Mouse (Mus musculus) lung, postnatal 0 days (tissue): ENCODE results near the gene Khdrbs2. TPM values are rescaled to one million over a fixed set of nuclear protein-coding genes. Genes with fewer than 3 reads are reported as not detected.

Experiments used
- ATAC-seq: fragments of 200-750 bp; cut with Nextera tagmentation; 2 replicates; pipeline ENCODE4 v1.8.0; 2017; ENCODE audit warnings: moderate library complexity
- DNase-seq: peaks from one replicate; pipeline ENCODE4 v3.0.0-alpha.2; 2016; ENCODE audit warnings: low spot score
- H3K27ac ChIP-seq: fragments of 300-500 bp; sonication (generic); 2 replicates; pipeline ENCODE4 v1.5.1; 2014; ENCODE audit warnings: antibody characterized with exemption, mild to moderate bottlenecking, low read length, mixed read lengths
- H3K27me3 ChIP-seq: fragments of 300-500 bp; sonication (generic); replicated peaks from 2 replicates; pipeline ENCODE4 v1.6.1; 2014; ENCODE audit warnings: low read length, mixed read lengths; ENCODE audit not compliant: insufficient read depth
- H3K36me3 ChIP-seq: fragments of 300-500 bp; sonication (generic); 2 replicates; pipeline ENCODE4 v1.6.1; 2014; ENCODE audit warnings: low read length, mixed read lengths; ENCODE audit not compliant: insufficient read depth
- H3K4me1 ChIP-seq: fragments of 300-500 bp; sonication (generic); 2 replicates; pipeline ENCODE4 v1.6.1; 2014; ENCODE audit warnings: antibody characterized with exemption, low read depth, low read length, mixed read lengths; ENCODE audit not compliant: insufficient read depth
- H3K4me2 ChIP-seq: fragments of 300-500 bp; sonication (generic); replicated peaks from 2 replicates; pipeline ENCODE4 v1.6.1; 2014; ENCODE audit warnings: low read depth, mild to moderate bottlenecking, low read length, moderate library complexity, mixed read lengths
- H3K4me3 ChIP-seq: fragments of 300-500 bp; sonication (generic); 2 replicates; pipeline ENCODE4 v1.5.1; 2014; ENCODE audit warnings: low read depth, low read length
- H3K9ac ChIP-seq: fragments of 300-500 bp; sonication (generic); replicated peaks from 2 replicates; pipeline ENCODE4 v1.6.1; 2014; ENCODE audit warnings: low read depth, mild to moderate bottlenecking
- H3K9me3 ChIP-seq: fragments of 300-500 bp; sonication (generic); 2 replicates; pipeline ENCODE4 v1.6.1; 2016; ENCODE audit warnings: low read length, mixed read lengths
- CTCF ChIP-seq: IDR thresholded peaks from 2 replicates; pipeline ENCODE4 v1.5.1; 2016; ENCODE audit warnings: antibody characterized with exemption, mild to moderate bottlenecking
- EP300 ChIP-seq: IDR thresholded peaks from 2 replicates; pipeline ENCODE4 v1.6.1; 2016; ENCODE audit warnings: antibody characterized with exemption, mild to moderate bottlenecking, control low read depth
- WGBS: fragments of 180-500 bp; shearing (Covaris S2); extraction: QIAGEN DNeasy Blood & Tissue Kit; methylation state at CpG from one replicate; pipeline ENCODE4 v1.1.7; 2014; 5-methylcytosine and 5-hydroxymethylcytosine counted together
- polyA plus RNA-seq: library from polyadenylated mRNA; unstranded; fragments of >200 nt; fragmentation: Nextera tagmentation; extraction: Ambion mirVana; gene quantifications from 2 replicates; pipeline ENCODE4 v1.2.1, GENCODE M21; 2015

Gene Khdrbs2
- polyA plus RNA-seq, 1 experiment from 2014 or later, result 0.12 TPM

GRCm38 (mm10) chr1:32632415-32633354 lies 460.2 kb downstream of the Khdrbs2 start:
- H3K9me3 ChIP-seq, result no peaks in the 10 kb centered on the region
- no peak overlapping the region for H3K4me3 ChIP-seq
- DNase-seq (no peak), ATAC-seq (no peak)
- H3K27ac ChIP-seq, result no peak overlapping the region
- H3K27me3 ChIP-seq, result no peaks in the 10 kb centered on the region
- H3K9ac ChIP-seq, result no peak overlapping the region
- TF ChIP-seq CTCF (no peak), EP300 (no peak)
- WGBS, result 76% methylated on average over 5 of the region's 5 CpGs
- no peaks in the 10 kb centered on the region for H3K36me3 ChIP-seq
- H3K4me2 ChIP-seq, result no peak overlapping the region
- H3K4me1 ChIP-seq, result no peaks in the 10 kb centered on the region

GRCm38 (mm10) chr1:32633404-32633803 lies 460.9 kb downstream of the Khdrbs2 start:
- H3K36me3 ChIP-seq, result no peaks in the 10 kb centered on the region
- no peaks in the 10 kb centered on the region for H3K4me1 ChIP-seq
- no peak overlapping the region for H3K4me2 ChIP-seq
- 85% methylated on average over 4 of the region's 4 CpGs for WGBS
- TF ChIP-seq CTCF, result no peak
- no peak for TF ChIP-seq EP300
- H3K9ac ChIP-seq, result no peak overlapping the region
- H3K27me3 ChIP-seq, result no peaks in the 10 kb centered on the region
- no peaks in the 10 kb centered on the region for H3K9me3 ChIP-seq
- no peak for ATAC-seq
- H3K27ac ChIP-seq, result no peak overlapping the region
- H3K4me3 ChIP-seq, result no peak overlapping the region
- DNase-seq, result no peak

GRCm38 (mm10) chr1:32639118-32639517 lies 466.6 kb downstream of the Khdrbs2 start:
- H3K9ac ChIP-seq, result no peak overlapping the region
- ATAC-seq (no peak), DNase-seq (no peak)
- H3K9me3 ChIP-seq, result no peaks in the 10 kb centered on the region
- WGBS, result 82% methylated on average over 5 of the region's 5 CpGs
- TF ChIP-seq EP300 (no peak), CTCF (no peak)
- H3K36me3 ChIP-seq, result no peaks in the 10 kb centered on the region
- no peak overlapping the region for H3K27ac ChIP-seq
- H3K4me1 ChIP-seq, result no peaks in the 10 kb centered on the region
- H3K4me2 ChIP-seq, result no peak overlapping the region
- H3K27me3 ChIP-seq, result no peaks in the 10 kb centered on the region
- no peak overlapping the region for H3K4me3 ChIP-seq

DNA sequence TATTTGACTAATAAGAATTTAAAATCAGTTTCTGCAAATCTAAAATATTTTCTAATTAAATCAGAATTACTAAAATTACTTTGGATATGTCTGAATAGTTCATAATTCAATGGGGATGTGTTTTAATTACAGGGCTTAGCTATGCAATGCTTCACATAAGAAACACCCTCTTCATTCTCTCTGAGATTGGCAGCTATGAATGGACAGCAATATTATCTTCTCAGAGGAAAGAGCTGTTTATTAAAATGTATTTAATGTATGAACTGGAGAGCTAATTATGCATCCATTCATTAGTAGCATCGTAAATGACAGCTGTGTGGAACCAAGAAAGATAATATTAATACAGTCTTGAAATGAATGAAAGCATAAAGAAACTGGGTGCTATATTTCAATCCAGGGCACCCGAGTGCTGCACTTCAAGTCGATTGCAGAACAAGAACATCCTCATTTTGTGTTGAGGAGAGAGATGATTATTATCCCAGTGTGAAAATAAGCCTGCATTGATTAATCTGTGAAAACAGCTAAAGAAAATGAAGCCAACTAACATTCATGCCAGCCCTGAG lies 477.2 kb downstream of the Khdrbs2 start:
- TF ChIP-seq CTCF (no peak), EP300 (no peak)
- Histone ChIP-seq H3K27ac (no peak overlapping the region), H3K4me1 (no peaks in the 10 kb centered on the region), H3K4me2 (no peak overlapping the region), H3K4me3 (no peak overlapping the region), H3K27me3 (no peaks in the 10 kb centered on the region), H3K36me3 (no peaks in the 10 kb centered on the region), H3K9me3 (no peaks in the 10 kb centered on the region), H3K9ac (no peak overlapping the region)
- DNase-seq, result no peak
- ATAC-seq, result no peak
- 71% methylated on average over 3 of the region's 3 CpGs for WGBS

DNA sequence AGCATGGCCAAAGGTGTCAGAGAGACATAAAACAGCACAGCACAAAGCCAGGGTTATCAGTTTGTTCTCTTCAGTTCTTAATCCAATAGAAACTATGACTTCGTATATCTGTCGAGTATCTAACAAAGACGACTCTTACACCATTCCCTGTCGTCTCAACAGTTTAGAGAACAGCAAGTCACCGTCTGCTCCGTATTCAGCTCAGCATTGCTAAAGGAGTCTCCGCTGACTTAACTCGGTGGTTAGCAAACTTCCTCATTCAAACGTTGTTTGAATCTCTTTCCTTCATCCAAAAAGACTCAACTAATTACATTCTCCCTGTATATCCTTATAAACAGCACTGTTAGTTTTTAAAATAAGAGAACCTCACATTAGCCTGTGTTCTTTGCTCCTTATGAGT lies 521.3 kb downstream of the Khdrbs2 start:
- H3K4me2 ChIP-seq, result no peak overlapping the region
- no peak overlapping the region for H3K27ac ChIP-seq
- H3K9me3 ChIP-seq, result no peaks in the 10 kb centered on the region
- TF ChIP-seq EP300, result no peak
- TF ChIP-seq CTCF, result no peak
- H3K4me1 ChIP-seq, result no peaks in the 10 kb centered on the region
- H3K27me3 ChIP-seq, result no peaks in the 10 kb centered on the region
- no peak overlapping the region for H3K9ac ChIP-seq
- ATAC-seq, result no peak
- no peak for DNase-seq
- 78% methylated on average over 9 of the region's 9 CpGs for WGBS
- H3K4me3 ChIP-seq, result no peak overlapping the region
- H3K36me3 ChIP-seq, result no peaks in the 10 kb centered on the region

DNA sequence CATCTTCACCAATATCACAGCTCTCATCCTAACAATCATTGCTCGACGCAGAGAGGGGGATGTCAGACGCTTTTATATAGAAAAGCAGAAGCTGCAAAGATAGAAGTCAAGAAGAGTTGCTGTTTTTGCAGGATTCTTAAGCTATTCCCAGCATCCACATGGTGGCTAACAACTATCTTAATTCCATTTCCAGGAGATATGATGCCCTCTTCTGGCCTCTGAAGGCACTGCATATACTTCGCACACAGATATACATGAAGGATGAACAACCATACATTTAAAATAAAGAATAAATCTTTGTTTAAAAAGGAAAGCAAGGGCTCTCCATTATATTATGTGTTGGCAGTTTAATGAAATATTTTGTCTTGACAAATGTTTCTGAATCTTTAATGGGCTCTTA lies 527.6 kb downstream of the Khdrbs2 start:
- no peaks in the 10 kb centered on the region for H3K9me3 ChIP-seq

More for the DNA sequence above, 527.6 kb downstream of the Khdrbs2 start:
- ATAC-seq (no peak), DNase-seq (no peak)
- no peaks in the 10 kb centered on the region for H3K4me1 ChIP-seq
- H3K27ac ChIP-seq, result no peak overlapping the region
- H3K9ac ChIP-seq, result no peak overlapping the region
- no peak overlapping the region for H3K4me3 ChIP-seq
- no peaks in the 10 kb centered on the region for H3K27me3 ChIP-seq
- H3K36me3 ChIP-seq, result no peaks in the 10 kb centered on the region
- 90% methylated on average over 4 of the region's 4 CpGs for WGBS
- no peak for TF ChIP-seq EP300
- no peak for TF ChIP-seq CTCF
- no peak overlapping the region for H3K4me2 ChIP-seq
